Mouse (Mus musculus): ENCODE measurements at regions not wholly inside any gene's neighbourhood (a gene's known extent, or its start where the extent isn't known, plus 50 kb on each side); places are given as distances from the start of the nearest gene placed in this dataset.

DNA sequence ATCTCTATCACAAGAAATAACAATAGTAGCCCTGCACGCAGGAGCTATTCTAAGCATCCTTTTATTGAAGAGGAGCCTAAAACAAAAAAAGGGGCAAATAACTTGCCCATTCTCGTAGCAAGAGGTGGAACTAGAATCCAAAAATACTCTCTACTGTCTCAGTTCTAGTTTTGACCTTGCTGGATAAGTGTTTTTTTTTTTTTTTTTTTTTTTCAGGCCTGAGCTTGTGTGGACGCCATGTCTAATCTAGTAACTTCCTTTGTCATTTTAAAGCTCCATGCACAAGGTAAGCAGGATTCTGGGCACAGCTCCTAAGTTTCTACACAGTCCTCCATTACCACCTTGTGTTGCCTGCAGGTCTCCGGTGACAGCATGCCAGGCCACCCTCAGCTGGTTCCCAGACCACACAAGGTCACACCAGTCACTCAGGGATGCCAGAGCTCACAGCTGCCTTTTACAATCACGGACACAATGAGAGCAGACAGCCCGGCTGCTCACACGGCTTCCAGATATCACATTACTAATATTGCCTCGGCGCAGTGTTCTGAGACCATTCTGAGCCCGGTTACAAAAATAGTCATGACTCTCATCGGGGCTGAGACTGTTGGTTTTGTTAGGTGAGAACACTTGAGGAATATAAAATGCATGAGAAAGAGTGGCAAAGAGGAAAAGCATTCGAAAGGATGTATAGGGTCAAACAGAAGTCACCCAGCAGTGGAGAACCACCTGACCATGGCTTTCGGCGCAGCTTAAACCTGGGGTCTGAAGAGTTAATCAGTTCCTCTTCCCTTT is 124.7 kb upstream of the Tank start:
- no peak for DNase-seq (ENCODE audit: low spot score in 2 of 2)

DNA sequence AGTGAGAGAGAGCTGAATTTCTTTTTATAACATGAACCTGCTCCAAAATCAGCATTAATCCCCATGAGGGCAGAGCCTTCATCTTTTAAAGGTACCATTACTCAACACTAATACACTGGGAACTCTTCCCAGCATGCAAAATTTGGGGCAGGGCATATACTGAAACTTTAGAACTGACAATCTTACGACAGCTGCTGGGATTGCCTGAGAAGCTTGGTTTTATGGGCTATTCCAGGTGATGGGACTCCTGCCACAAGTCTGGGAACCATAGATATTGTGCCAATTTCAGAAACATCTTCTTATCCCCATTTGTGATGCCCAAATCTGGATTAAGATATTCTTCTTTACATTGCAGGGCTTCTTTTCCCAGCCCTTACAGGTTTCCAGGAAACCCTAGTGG is 125.8 kb upstream of the Tank start:
- no peak for DNase-seq (ENCODE audit: low spot score in 2 of 2)

DNA sequence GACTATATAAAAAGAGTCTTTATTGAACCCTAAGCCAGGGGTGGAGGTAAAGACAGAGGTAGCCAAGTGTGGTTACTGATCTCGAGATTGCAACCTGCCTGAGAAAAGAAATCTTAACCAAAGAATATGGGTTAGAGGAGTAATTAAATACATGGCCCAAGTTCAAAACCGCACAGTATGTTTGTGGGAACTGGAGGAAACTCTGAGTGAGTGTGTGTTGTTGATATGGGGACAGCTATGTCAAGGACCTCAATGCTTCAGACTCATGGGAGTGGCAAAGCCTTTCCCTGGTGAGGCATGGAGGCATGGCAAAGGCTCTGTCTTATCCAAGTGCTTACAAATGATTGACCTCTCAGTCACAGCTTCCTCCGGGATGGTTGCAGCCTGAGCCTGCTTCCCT is 127.7 kb upstream of the Tank start:
- DNase-seq (ENCODE audit: low spot score in 2 of 2) = no peak

DNA sequence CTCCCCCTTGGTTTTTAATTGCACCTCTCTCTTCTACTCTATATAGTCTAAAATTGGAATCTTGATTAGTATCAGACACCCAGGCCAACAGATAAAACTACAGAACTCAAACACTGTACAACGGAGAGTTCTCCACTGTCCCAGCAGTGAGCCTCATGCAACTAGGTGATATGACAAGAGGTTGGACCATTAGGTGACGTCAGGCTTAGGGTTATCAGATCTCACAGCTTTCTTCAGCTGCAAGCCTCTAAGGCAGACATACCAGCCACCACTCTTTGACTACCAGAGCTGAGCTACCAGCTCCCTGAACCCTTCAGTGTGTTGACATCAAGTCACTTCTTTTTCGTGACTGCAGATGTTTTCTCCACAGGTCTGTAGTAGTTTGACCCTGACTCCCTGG is 141.8 kb upstream of the Tank start:
- DNase-seq (ENCODE audit: low spot score in 2 of 2) = no peak

DNA sequence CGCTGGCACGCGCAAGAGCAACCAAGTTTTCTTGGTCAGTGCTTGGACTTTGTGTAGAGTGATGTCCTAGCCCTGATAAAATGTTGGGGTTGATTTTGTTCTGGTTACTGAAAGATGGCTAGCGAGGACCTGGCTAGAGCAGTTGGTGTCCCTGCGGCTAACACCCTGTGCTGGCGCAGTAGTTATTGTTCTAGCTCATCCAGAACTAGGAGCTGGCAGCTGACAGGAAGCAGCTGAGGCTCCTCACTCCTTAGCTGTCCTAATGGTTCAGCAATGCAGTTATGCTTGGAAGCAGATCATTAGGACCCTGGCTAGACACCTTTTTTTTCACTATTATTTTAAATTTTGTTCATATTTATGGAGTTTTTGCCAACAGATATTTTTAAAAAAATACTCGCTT is 170.5 kb upstream of the Tank start:
- DNase-seq (ENCODE audit: low spot score in 2 of 2) = no peak

DNA sequence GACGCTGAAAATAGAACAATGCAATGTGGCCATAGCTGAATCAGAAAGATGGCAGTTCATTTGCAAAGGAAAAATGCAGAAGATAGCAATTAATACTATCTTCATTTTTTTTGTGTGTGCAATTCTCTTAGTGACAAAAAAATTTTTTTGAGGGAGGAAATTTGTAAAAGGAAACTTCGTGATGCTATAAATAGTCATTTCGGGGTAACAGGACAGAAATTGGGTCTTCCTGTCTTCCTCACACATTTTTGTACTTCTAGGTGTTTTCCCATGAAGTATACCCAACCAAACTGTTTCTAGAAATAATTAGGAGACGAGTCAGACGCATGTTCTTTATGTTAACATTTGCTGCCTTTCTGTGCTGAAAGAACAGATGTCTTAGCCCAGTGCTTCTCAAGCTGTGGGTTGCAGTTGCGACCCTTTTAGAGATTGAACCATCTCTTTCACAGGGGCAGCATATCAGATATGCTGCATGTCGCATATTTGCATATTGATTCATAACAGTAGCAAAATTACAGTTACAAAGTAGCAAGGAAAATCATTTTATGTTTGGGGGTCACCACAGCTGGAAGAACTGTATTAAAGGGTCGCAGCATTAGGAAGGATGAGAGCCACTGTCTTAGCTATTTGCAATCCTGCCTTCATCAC is 172.2 kb upstream of the Tank start:
- DNase-seq (ENCODE audit: low spot score in 2 of 2) = no peak

DNA sequence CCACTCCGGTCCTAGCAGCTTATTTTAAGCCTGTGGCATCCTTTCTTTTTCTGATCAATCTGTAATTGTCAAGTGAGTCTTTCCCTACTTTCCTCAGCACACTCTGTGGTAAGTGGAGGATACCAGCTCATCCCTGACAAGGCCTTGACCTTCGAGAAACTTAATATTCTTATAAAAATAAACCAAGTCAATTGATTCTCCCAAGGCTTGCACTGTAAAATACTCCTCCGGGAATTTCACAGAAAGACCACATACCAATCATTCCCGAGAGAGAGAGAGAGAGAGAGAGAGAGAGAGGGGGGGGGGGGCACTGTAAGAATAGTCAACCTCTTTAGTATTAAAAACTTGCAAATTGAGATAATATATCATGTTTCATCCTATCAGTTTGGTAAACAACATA is 173.1 kb upstream of the Tank start:
- DNase-seq (ENCODE audit: low spot score in 2 of 2) = no peak

DNA sequence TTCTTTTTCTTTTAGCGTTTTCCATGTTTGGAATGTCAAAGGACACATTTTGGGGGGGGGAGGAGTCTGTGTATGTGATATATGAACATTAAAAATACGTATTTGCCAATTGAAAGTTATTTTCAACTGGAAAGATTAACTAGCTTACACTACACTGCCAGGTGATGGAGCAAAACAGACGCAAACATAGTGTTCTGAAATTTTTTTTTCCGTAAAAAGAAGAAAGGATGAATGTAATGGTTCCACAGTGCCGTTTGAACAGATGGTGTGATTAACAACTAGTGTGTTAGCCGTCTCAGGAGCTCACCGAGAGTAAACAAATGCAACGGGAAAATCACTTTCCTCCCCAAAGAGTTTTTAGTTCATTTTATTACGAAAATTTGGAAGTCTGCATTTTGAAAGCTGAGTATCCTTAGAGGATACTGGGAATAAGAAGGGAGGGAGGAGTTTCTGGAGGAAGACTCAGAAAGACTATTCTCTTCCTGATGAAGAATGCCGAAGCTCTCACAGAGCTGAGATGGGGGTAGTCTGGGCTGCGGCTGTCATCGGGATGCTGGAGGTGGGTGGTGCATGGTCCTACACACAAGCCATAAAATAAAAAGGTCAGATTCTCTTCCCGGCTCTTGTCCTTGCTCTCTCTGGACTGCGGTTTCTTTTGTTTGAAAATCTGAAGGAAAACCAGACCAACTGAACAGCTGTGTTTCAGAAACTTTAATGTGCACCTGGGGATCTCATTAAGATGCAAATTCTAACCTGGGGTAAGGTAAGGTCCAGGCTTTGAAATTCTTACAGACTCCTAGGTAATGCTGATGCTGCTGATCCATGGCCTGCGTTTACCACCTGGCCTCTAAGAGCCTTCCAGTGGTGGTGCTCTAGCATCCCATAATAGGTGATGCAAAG is 175.5 kb upstream of the Tank start:
- no peak for DNase-seq (ENCODE audit: low spot score in 2 of 2)

DNA sequence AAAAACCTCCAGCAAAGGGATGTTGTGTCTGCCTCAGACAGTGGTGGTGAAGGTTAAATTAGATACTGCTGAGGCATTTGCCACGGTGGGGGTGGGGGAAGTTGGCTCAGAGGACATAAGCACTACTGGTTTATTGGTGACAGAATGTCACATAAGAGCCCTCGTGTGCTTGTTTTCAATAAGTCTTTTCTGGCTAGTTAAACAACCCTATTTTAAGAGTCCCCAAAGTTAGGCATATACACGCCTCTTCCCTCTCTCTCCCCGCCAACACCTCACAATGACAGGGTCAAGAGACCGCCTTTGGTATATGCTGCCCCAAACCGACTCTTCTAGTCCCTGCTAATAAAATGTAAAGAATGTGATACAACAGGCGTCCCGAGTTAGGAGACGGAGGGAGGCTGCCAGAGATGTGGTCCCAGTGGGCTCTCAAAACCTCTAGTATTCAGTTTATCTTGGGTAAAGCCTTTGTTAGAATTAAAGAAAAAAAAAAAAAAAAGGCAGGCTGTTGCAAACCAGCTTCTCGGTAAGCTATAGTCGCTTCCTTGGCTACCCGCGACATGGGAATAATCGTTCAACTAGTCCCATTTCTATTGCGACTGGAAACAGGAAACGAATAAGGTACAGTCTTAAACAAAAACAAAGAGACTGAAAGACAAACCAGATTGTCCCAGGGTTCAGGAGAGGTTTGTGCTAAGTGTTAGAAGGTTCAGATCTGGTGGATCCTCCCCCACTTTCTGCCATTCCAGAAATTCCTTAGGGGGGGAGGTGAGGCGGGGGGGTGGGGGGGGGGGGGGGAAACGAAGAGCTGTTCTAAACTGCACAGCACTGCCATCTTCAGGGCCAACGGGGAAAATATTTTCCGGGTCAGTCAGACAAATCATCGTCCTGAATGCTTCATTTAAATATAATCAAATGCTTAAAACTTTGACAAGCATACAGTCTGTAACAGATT is 176.5 kb upstream of the Tank start:
- DNase-seq (ENCODE audit: low spot score in 2 of 2) = peak; percentile 8 to 40

DNA sequence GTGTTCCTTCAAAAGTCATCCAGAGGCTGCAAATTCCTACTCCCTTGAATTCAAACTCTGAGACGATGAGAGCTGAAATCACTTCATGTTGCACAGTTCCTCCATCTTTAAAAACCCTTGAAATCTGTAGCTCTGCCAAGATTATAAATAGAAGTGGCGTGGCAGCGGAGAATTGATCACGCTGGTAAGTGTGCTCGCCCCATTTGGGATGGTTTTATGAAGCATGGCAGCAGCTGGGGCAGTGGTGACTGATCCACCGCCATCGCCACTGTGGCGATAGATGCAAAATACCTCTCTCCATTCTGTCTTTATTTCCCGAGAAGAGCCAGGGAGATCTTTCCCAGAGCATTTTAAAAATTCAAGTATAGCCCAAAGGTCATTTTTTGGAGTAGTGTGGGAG is 179.8 kb upstream of the Tank start:
- DNase-seq (ENCODE audit: low spot score in 2 of 2) = no peak

DNA sequence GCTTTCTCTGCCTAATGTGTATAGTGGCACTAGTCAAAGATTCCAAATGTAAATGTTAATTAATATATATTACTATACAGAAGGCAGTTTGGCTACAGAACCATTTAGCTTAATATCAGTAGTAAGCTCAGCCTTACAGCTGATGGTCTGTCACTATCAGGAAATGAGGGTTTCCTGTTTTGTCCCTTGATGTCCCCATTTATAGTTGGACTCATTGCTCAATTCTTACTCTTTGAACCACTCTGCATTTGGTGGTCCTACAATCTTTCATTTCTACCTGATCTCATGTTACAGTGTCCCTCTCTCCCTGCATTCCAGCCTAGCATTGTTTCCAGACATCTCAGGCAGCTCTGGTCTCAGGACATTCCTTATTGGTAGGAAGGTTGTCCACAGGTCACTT is 188.8 kb upstream of the Tank start:
- no peak for DNase-seq (ENCODE audit: low spot score in 2 of 2)

DNA sequence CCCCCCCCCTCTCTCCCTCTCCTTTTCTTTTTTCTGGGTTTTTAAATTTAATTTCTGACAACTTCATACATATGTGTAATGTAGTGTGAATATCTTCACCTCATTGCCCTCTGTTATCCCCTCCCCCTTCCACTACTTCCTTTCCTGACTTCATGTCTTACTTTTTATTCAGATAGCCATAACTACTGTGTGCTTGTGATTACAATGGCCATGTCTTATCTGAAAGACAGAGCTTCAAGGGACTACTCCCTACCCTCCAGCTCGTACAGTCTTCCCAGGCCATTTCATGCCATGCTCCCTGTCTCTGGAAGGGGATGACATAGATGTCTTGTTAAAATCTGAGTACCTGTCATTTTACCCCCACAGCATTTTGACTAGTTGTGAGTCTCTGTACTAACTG is 189.2 kb upstream of the Tank start:
- no peak for DNase-seq (ENCODE audit: low spot score in 2 of 2)

DNA sequence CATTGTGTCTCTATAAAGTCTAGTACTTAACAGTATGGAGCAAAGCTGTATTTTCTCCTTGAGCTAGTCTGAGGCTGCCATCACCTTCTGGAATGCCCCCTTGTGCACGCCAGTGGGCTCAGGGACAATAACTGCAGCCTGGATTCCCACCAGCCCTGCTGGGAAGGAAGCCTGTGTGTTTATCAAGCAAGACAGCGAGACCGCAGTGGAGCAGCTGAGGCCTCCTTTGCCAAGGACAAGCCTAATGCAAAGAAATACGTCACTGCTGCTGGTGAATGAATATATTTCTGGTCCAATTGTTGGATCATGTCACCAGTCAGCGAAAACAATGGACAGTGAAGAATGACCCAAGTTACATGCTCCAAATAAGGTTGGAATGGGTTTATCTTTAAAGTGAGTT is 190.8 kb upstream of the Tank start:
- DNase-seq (ENCODE audit: low spot score in 2 of 2) = no peak

DNA sequence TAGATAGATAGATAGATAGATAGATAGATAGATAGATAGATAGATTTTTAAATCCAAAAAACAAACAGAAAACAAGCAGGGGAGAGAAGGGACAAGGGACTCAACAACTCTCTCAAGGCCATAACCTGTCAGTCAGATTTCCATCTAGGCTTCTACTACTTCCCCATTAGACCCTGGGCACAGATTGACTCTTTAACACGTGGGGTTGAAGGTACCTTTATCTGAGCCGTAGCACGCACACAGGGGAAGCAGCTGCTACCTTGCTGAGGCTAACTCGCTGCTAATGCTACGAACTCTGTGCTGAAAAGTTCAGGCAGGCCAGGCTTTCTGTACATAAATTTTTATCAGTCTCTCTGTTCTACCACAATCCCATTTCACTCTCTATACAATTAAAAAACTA is 191.4 kb upstream of the Tank start:
- DNase-seq (ENCODE audit: low spot score in 2 of 2) = no peak

DNA sequence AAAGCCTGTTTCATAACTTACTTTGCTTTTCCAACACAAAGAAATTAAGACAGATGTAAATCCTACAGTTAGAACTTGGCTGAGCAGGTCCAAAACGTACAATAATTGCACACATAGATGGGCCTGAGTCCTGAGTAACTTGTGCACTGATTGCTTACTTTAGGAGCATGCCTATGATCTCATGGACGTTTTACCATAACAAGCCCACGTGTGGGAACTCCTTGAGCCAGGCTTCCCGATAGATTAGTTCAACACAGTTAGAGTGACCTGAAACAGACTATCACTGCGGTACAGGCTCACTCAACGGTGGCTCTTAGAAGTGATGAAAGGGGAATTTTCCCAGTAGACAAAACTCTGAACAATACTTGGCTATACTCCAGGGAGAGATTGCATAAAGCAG is 193.9 kb upstream of the Tank start:
- DNase-seq (ENCODE audit: low spot score in 2 of 2) = no peak

DNA sequence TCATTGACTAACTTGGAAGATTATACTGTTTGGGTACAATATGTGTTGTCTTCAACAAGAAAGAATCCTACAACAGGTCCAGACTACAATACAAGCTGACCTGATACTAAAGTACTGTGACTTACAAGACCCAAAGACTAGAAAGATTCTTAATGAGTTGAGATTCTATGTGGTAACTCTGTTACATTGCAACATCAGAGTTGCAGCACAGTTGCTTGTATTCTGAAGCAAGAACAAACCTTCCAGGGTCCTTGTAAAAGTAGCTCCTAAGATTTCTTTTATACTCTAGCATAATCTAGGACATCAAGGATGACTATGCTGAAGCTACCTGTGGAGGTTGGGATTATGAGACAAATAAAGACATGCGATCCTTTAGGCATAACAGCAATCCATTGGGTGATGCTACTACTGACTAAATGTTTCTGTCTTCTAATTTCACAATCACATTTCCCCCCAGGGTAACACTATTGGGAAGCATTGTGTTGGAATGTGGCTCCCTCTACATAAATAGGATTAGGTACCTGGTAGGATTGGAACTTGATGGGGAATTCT is 194.6 kb upstream of the Tank start:
- no peak for DNase-seq (ENCODE audit: low spot score in 2 of 2)

DNA sequence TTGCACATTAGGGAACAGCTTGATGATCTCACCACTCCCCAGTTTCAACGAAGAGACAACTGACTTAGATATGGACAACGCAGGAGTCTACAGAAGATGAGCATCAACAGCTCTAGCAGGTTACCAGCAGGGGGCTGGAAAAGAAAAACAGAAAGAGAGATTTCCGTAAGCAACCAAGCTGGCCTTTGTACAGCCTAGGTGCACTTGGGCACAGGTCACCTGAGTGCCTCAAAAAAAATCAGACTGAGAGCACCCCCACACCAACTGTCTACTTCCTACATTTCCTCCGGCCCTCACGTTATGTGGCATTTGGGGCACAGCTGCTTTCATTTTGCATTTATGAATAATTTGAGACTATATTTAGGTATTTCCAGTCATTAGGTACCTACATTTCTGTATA is 199.3 kb upstream of the Tank start:
- DNase-seq (ENCODE audit: low spot score in 2 of 2) = no peak

DNA sequence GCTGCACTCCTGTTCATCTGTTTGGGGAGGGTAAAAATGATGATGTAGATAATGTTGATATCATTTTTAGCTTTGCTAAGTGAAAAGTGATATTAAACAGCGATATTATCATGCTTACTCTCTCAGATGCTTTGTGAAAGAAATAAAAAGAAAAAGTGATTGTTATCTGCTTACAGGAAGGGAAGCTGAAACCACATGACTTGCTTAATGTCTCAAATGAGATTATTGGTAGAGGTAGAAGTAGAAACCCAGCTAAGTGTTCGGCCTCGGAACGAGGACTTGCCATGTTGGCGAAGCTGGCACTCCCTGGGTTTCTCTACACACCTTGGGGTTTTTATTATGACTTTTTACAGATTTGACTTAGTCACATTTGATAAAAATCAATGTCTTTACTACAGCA is 200.1 kb upstream of the Tank start:
- DNase-seq (ENCODE audit: low spot score in 2 of 2) = no peak

DNA sequence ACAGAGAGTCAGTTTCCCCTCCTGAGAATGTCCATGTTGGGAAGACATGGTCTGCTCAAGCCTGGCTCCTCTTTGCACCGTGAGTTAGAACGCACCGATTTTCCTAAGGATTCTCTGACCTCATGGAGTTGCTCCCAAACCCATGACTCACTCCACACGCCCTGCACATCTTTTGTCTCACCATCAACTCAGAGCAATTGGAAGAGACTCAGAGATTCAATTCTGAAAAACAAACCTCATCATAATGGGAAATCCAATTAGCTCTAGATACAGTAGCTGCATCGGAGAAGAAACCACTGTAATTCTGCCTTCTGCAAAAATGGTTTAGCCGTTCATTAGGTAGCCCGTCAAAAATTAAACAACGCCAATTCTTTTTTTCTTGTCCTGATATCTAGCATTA is 200.6 kb upstream of the Tank start:
- no peak for DNase-seq (ENCODE audit: low spot score in 2 of 2)

DNA sequence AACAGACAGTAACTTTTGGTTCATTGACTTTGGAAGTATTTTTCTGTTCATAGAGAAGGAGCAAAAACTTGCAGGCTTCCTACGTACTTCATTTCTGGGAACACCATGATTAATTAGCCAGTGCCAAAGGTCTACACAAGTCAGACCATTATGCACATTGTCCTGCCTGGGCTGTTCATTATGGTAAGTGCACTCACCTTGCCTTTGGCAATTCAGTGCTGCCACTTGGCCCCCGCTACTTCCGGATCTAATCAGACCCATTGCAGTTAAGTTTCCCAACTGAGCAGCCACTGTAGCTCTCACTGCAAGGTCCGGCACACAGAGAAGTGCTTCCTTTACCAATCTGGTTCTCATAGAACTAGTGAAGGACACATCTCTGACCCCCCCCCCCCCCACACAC is 215.8 kb upstream of the Tank start:
- no peak for DNase-seq (ENCODE audit: low spot score in 2 of 2)

DNA sequence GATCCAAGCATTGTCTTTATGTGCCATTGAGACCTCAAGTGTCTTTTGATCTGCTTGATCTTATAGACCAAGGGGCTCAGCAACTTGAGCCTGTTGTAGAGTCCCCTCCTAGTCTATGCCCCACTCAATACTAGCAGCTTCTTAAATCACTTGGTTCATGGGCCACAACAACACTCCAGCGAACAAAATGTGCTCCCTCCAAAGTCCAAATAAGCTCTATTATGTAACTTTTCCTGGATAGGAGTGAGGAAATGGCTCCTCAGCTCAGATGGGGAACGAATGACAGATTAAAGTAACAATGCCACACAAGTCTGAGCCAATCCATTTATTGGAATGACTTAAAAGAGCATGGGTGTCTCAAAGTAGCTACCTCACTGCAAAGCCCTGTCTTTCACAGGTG is 217.0 kb upstream of the Tank start:
- no peak for DNase-seq (ENCODE audit: low spot score in 2 of 2)

Measured in left cerebral cortex, adult 8-10 months (tissue).